Mouse (Mus musculus) T-helper 1 cell (primary cell): Measurements from ENCODE around the gene Misp.

Source experiments
- in situ Hi-C: fragments of 300-600 bp; cut with MboI, MseI; formaldehyde crosslinking; loops from one replicate; pipeline ENCODE4 v1.15.1; 2025; ENCODE audit warnings: high pct_unique_total_duplicates

Gene Misp

GRCm38 (mm10) chr10:79793738-79794490 is 26.9 kb upstream of the Misp start:
- in situ Hi-C loops, result loop anchor here (10.0 kb wide), 1 partner anchor 389 kb away; no protein-coding TSS in a partner anchor

GRCm38 (mm10) chr10:79794491-79794931 is 26.3 kb upstream of the Misp start:
- in situ Hi-C loops, result loop anchor here (10.0 kb wide), 1 partner anchor 390 kb away; no protein-coding TSS in a partner anchor

- in situ Hi-C loops, result loop anchor here (10.0 kb wide), 1 partner anchor 391 kb away; no protein-coding TSS in a partner anchor
Measured at GRCm38 (mm10) chr10:79795905-79796304, 24.9 kb upstream of the Misp start.

- in situ Hi-C loops, result loop anchor here (10.0 kb wide), 1 partner anchor 393 kb away; no protein-coding TSS in a partner anchor
Measured at GRCm38 (mm10) chr10:79797326-79797725, 23.5 kb upstream of the Misp start.

- in situ Hi-C loops, result loop anchor here (10.0 kb wide), 1 partner anchor 394 kb away; no protein-coding TSS in a partner anchor
Measured at GRCm38 (mm10) chr10:79798289-79798928, 22.4 kb upstream of the Misp start.

- in situ Hi-C loops, result no loop called here
Measured at GRCm38 (mm10) chr10:79800508-79800907, 20.3 kb upstream of the Misp start.

- in situ Hi-C loops, result no loop called here
Measured at GRCm38 (mm10) chr10:79801837-79802236, 19.0 kb upstream of the Misp start.

- in situ Hi-C loops, result no loop called here
Measured at GRCm38 (mm10) chr10:79802331-79802971, 18.3 kb upstream of the Misp start.

GRCm38 (mm10) chr10:79803716-79804323 is 17.0 kb upstream of the Misp start:
- in situ Hi-C loops, result no loop called here

GRCm38 (mm10) chr10:79805636-79806035 is 15.2 kb upstream of the Misp start:
- in situ Hi-C loops, result no loop called here

GRCm38 (mm10) chr10:79806331-79806730 is 14.5 kb upstream of the Misp start:
- in situ Hi-C loops, result no loop called here

- in situ Hi-C loops, result no loop called here
Measured at GRCm38 (mm10) chr10:79806972-79807371, 13.8 kb upstream of the Misp start.

GRCm38 (mm10) chr10:79807826-79808225 is 13.0 kb upstream of the Misp start:
- in situ Hi-C loops, result no loop called here

GRCm38 (mm10) chr10:79808728-79809127 is 12.1 kb upstream of the Misp start:
- in situ Hi-C loops, result no loop called here

GRCm38 (mm10) chr10:79811736-79812637 is 8.8 kb upstream of the Misp start:
- in situ Hi-C loops, result no loop called here

- in situ Hi-C loops, result no loop called here
Measured at GRCm38 (mm10) chr10:79814271-79814842, 6.4 kb upstream of the Misp start.

- in situ Hi-C loops, result no loop called here
Measured at GRCm38 (mm10) chr10:79815671-79816494, 4.9 kb upstream of the Misp start.

GRCm38 (mm10) chr10:79817111-79817510 is 3.7 kb upstream of the Misp start:
- in situ Hi-C loops, result no loop called here

GRCm38 (mm10) chr10:79818225-79818624 is 2.6 kb upstream of the Misp start:
- in situ Hi-C loops, result no loop called here

- in situ Hi-C loops, result no loop called here
Measured at GRCm38 (mm10) chr10:79819606-79820005, 1.2 kb upstream of the Misp start.
